Mouse (Mus musculus) adrenal gland, adult 2 months (tissue): ENCODE results near the gene Baiap2. TPM values are rescaled to one million over a fixed set of nuclear protein-coding genes. Genes with fewer than 3 reads are reported as not detected.

ENCODE experiments used
- DNase-seq: peaks from one replicate; pipeline ENCODE4 v3.0.0; 2021
- microRNA-seq, 2 experiments: library from miRNA; unstranded; fragments of <30 nt; microRNA quantifications; one replicate each; pipeline ENCODE4 v1.2.0; 2021
- polyA plus RNA-seq: library from polyadenylated mRNA; depleted of rRNA; stranded (reverse); fragments of >200 nt; gene quantifications from 2 replicates; pipeline ENCODE4 v1.2.3, GENCODE M21; 2012; rRNA removed
- total RNA-seq, 2 experiments: library from RNA; stranded (reverse); gene quantifications; 2 replicates each; pipeline ENCODE4 v1.2.3; 2021

Baiap2 gene
- total and polyA plus RNA-seq, 3 experiments, result 17.0 to 42.3 (median 23.2) TPM

GRCm38 (mm10) chr11:120041191-120042123 is 98.9 kb downstream of the Baiap2 start:
- DNase-seq, result peak; percentile 83

DNA sequence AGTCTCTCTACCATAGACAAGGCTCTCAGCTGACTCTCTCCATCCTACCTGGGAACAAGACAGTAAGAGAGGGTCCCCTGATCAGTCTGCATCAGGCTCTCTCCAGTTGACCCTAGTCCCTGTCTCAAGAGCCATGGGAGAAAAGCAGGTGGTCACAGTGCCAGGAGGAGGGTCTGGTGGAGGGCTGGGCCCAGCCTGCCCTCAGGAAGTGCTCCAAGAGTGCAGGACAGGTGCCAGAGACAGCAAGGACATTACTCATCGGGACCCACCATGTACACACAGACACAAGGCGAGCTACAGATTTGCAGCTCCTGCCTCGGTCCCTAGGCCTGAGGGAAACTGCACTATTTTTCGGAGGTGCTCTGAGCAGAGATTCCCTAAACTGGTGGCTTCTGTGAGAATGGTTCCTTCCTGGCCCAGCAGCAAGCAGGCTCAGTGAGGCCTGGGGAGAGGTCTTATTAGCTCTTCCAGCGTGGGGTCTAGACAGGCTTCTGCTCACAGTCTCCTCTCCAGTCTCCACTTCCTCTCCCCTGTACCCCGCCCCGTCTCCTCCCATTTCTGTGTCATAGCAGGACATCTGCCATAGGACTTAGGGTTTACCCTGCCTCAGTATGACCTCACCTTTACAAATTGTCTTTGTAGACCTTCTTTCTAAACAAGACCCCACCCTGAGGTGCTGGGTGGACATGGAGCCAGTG is 99.7 kb downstream of the Baiap2 start:
- no peak for DNase-seq

GRCm38 (mm10) chr11:120045341-120045740 is 102.8 kb downstream of the Baiap2 start:
- DNase-seq, result no peak

GRCm38 (mm10) chr11:120045839-120046552 is 103.4 kb downstream of the Baiap2 start:
- no peak for DNase-seq

GRCm38 (mm10) chr11:120046553-120047191 is 104.1 kb downstream of the Baiap2 start, which contains the start of gene Aatk:
Gene Aatk (minus strand): TSS chr11:120047167.
- peak; percentile 50 for DNase-seq

GRCm38 (mm10) chr11:120047531-120048251 is 105.1 kb downstream of the Baiap2 start:
- no peak for DNase-seq

- DNase-seq, result no peak
These were observed 105.6 kb downstream of the Baiap2 start for GRCm38 (mm10) chr11:120048252-120048556.

- DNase-seq, result no peak
These were observed 106.5 kb downstream of the Baiap2 start for GRCm38 (mm10) chr11:120049067-120049466.

- DNase-seq, result peak; percentile 73
These were observed 108.7 kb downstream of the Baiap2 start for GRCm38 (mm10) chr11:120051124-120051811.

DNA sequence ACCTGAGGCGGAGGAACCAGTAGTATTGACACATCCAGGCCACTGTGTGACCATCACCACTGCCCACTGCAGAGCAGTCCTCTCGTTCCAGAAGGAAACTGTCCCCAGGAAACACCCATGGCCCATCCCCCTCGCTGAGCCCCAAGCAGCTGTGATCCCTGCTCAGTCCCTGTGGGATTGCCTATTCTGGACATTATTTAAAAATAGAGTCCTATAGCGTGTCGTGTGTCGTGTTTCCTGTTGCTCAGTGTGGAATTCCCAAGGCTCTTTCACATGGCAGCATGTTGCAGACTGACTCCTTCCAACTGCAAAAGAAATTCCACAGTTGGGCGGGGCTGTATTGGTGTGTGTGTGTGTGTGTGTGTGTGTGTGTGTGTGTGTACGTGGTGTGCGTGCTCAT is 109.7 kb downstream of the Baiap2 start:
- no peak for DNase-seq

- no peak for DNase-seq
These were observed 111.3 kb downstream of the Baiap2 start for GRCm38 (mm10) chr11:120053846-120054245.

- no peak for DNase-seq
These were observed 113.6 kb downstream of the Baiap2 start for GRCm38 (mm10) chr11:120055953-120056732.

Small RNAs within 50 kb of the gene (microRNA-seq; reads per million reads assigned to microRNA genes)
- gene Mir3065 (0 reads per million in 2 experiments), gene Mir338 (0 reads per million in 2 experiments)

Other genes with a start within 250 kb of the Baiap2 start
- 10 to 100 TPM; 26.0 to 34.9 TPM for gene Chmp6, start 29.3 kb upstream of the Baiap2 start, total RNA-seq
- 56.8 and 66.5 TPM in 2 replicates for gene Chmp6, start 29.3 kb upstream of the Baiap2 start, polyA plus RNA-seq
- 10 to 100 TPM in 1 of 2 experiments, 1 to 10 TPM in 1; 9.9 to 15.5 TPM for gene Aatk, start 104.4 kb downstream of the Baiap2 start, total RNA-seq
- 26.3 and 44.1 TPM in 2 replicates for gene Aatk, start 104.4 kb downstream of the Baiap2 start, polyA plus RNA-seq
- 100 to 1,000 TPM in 1 of 2 experiments, 10 to 100 TPM in 1; 74.3 to 121 TPM for gene Cep131, start 144.1 kb downstream of the Baiap2 start, total RNA-seq
- gene Cep131, start 144.1 kb downstream of the Baiap2 start, polyA plus RNA-seq, result 33.6 and 50.6 TPM in 2 replicates
- 10 to 100 TPM; 10.2 to 14.4 TPM for gene Tepsin, start 156.0 kb downstream of the Baiap2 start, total RNA-seq
- gene Tepsin, start 156.0 kb downstream of the Baiap2 start, polyA plus RNA-seq, result 53.9 and 61.2 TPM in 2 replicates
- gene Ndufaf8, start 156.2 kb downstream of the Baiap2 start, total RNA-seq, result 10 to 100 TPM; 47.5 to 76.2 TPM
- gene Ndufaf8, start 156.2 kb downstream of the Baiap2 start, polyA plus RNA-seq, result 78.1 and 85.2 TPM in 2 replicates
- 100 to 1,000 TPM; 119 to 148 TPM for gene Slc38a10, start 208.6 kb downstream of the Baiap2 start, total RNA-seq
- gene Slc38a10, start 208.6 kb downstream of the Baiap2 start, polyA plus RNA-seq, result 132 and 146 TPM in 2 replicates